Mouse (Mus musculus) frontal cortex, postnatal 10 days (tissue): ENCODE measurements around the gene Evi2b.

Source experiments
- DNase-seq, 2 experiments: peaks; one replicate each; pipeline ENCODE4 v3.0.0; 2022; ENCODE audit warnings: low spot score in 2 of 2, mixed read lengths in 1 of 2

Gene Evi2b

GRCm38 (mm10) chr11:79523560-79524309 lies at the start of gene Evi2b:
TSS of gene Evi2b (minus strand) at chr11:79523762.
- no peak for DNase-seq

GRCm38 (mm10) chr11:79570319-79570718 lies 46.8 kb upstream of the Evi2b start:
- no peak for DNase-seq

GRCm38 (mm10) chr11:79568197-79568911 lies 44.8 kb upstream of the Evi2b start:
- no peak for DNase-seq

DNA sequence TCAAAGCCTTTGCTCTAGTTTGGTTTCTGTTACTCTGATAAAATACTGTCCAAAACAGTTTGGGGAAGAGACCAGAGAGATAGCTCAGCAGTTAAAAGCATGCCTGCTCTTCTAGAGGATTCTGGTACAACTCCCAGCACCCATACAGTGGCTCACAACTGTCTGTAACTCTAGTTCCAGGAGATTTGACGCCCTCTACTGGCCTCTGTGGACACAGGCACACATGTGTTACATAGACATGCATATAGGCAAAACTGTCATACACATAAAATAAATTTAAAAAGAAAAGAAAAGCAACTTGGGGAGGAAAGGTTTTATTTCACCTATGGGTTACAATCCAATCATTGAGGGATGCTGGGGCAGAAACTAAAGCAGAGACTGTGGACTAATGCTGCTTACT lies 43.4 kb upstream of the Evi2b start:
- DNase-seq, result no peak

DNA sequence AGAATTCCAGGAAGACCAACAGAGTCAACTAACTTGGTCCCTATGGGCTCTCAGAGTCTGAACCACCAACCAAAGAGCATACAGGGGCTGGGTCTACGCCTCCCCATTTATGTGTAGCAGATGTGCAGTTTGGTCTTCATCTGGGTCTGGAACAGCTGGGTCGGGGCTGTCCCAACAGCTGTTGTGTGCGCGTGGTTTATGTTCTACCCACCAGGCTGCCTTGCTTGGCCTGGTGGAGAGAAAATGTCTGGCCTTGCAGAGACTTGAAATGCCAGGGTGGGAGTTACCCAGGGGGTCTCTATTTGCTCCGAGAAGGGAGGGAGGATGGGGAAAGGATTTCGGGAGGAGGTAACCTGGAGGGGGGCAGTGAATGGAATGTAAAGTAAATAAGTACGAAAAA lies 39.9 kb upstream of the Evi2b start:
- no peak for DNase-seq

GRCm38 (mm10) chr11:79560536-79560935 lies 37.0 kb upstream of the Evi2b start:
- no peak for DNase-seq

- no peak for DNase-seq
These were observed 29.1 kb upstream of the Evi2b start for GRCm38 (mm10) chr11:79552622-79553021.

- DNase-seq, result no peak
These were observed 12.7 kb upstream of the Evi2b start for GRCm38 (mm10) chr11:79536293-79536692.

GRCm38 (mm10) chr11:79535554-79535953 lies 12.0 kb upstream of the Evi2b start:
- no peak for DNase-seq

DNA sequence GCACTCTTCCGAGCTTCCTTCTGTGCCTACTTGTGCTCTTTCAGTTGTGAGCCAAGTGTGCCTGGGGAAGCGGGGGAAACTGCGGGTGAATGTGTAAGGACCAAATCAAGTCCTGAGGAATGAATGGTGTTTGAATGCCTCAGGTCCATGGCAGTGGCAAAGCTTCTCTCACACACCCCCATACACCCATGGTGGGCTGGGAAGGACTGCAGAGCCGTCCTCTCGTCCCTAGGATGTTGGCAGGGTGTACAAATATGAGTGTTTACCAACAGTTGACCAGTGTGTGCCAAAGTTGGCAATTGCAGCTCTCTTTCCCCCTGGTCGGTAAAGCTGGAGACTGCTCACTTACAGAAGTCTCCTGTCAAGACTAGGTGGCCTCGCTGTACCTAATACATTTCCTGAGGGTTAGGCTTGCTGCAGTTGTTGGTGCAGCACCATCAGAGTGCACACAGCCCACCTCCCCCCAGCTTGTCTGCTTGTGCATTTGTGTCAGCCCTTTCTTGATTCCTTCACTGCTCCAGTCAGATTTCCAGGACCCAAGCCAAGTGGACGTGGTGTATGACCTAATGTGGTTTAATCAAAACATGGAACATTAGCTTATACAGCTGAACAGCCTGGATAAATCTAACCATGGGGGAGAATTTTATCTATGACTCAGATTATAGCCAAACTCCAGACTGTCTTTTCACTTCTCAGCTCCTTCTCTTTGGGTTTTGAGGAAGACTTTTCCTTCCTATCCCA lies 10.6 kb upstream of the Evi2b start:
- no peak for DNase-seq

DNA sequence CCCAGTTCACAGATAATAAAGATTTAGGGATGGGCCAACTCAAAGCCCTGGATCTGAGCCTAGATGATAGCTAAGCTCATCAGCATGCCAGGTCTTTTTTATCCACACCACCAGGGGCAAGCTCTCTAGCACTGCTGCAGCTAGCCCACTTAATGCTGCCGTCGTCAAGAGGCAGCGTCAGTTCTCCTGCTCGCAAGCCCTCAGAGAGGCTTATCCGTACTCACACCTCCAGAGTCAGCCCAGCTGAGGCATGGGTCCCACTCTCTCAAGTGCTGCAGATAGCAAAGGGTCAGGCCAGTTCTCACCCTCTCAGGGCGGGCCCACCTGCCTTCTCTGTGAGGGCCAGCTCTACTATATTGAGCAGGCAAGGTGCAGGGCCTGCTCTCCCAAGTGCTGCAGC lies 9.7 kb upstream of the Evi2b start:
- DNase-seq, result no peak

- no peak for DNase-seq
These were observed 7.9 kb upstream of the Evi2b start for GRCm38 (mm10) chr11:79531485-79531884.

- DNase-seq, result no peak
These were observed 7.2 kb upstream of the Evi2b start for GRCm38 (mm10) chr11:79530774-79531173.

DNA sequence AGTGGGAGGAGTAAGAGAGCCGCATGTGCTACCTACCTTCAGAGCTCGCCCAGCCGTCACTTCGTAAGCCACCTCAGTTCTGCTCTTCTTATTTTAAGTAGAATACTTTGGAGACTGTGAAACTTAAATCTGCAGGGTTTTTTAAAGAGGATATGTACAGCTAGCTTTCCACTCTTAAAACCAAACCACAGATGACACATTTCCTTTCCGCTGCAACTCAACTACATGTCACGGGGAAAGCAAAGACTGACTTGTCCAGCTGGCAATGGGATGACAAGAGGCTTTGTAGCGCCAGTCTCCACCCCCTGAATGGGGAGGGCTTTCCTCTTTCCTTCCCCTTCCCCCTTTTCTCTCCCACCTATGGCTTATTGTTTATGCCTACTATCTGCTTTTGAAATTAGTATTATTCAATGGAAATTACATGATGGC lies 6.8 kb upstream of the Evi2b start, which contains the start of the genes Evi2 and Evi2a:
Gene Evi2, minus strand, starts transcription at position 257 of the 429 bp plus-strand sequence.
Gene Evi2a, minus strand, starts transcription at position 277 of the 429 bp plus-strand sequence.
- DNase-seq, result no peak

DNA sequence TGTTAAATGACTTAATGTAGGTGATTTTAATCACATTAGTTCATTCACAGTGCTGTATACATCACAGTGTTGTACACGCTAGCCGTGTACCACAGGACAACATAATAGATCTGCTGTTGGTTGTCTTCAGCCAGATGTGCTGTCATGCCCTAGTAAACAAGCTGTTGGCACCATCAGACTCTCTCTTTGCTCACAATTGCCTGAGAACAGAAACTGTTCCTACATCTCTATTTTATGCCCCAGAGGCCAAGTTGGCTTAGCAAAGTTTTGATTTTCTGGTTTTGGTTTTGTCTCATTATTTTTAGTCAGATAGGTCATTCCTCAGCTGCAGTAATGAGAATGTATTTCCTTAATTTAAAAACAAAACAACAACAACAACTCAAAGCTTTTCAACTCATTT lies 6.2 kb upstream of the Evi2b start:
- DNase-seq, result no peak

DNA sequence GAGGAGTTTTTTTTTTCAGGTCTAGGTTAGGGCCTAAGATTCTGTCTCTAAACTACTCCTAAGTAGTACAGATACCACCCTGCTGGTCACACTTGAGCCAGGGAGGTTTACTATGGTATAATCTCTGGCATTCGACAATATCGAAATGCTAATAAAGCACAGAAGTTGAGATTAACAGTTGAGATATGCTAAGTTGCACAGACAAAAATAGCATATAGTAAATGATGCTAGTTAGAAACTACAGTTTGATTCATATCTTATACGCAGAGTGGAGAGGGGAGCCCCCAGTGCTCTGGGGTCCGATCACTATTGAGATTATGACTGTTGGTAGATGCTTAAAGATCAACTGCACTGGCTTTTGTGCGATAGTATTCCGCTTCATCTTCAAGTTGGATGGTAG lies 5.7 kb upstream of the Evi2b start:
- no peak for DNase-seq

DNA sequence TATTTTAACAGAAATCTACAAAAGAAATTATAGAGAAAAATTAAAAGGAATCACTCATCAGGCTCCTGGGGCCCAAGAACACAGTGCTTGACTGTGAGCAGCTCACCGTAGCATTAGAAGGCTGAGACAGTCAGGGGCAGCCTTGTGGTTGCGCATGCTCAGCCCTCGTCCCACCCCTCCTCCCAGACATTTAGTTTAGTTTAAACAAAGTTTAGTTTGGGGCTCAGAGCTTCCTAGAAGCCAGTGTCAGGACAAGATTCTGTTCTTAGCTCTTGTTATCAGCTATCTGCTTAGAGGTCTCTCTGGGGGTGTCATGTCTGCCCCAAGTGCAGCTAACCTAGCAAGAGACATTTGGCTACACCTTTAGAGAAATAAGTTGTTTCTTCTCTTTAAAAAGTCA lies 5.0 kb upstream of the Evi2b start:
- no peak for DNase-seq

DNA sequence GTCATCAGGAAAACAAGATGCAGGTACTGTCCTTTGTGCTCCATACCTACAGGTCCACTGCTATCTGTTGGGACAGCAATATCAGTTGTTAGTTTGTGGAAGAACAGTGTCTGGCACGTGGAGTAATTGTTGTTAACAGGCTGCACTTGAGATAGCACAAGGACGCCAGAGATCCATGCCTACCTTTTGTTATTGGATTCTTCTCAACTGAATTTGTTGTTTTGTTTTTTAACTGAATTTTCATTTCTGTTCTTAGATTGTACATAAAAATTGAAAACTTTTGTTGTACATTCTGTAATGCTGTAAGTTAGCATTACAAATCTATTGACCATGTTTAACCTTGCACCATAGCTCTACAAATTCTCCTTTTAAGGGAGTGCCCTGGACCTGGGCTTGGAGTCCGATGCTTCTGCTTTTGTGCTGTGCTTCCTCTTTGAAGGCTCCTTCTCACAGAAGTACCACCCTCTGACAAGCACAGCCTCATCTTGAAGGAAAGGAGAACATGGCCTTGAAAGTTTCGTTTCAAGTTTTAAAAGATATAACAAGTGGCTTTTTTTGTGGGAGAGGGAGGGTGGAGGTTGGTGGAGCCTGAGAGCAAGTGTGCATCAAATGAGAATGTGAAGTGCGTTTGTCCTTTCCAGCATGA lies 4.3 kb upstream of the Evi2b start:
- DNase-seq, result no peak

GRCm38 (mm10) chr11:79527015-79527738 lies 3.6 kb upstream of the Evi2b start:
- DNase-seq, result no peak

DNA sequence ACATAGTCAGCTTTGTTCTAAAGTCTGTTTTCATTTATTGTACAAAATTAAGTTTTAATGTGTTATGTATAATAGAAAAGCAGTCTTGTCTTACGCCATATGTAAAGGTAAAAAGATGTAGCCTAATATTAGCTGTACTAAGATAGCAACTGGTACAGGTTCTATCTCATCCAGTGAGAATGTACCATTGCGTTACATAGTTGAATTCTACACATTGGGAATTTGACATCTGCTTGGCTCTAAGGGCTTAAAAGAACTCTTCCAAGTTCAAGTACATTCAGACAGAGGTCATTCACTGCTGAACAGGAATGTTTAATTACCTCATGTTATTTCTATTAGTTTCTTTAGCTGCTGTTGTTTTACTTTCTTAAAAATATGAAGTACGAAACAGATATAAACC lies 3.0 kb upstream of the Evi2b start:
- no peak for DNase-seq

DNA sequence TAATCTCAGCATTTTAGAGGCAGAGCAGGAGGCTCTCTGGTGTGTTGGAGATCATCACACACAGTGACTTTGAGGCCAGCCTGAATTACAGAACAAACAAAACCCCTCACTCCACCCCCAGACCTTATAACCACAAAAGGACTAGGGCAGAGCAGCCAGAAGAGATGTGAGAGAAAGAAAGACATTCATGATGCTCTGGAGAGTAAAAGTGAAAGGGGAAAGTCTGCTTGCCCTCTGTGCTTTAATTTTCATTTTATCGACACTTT lies 681 bp upstream of the Evi2b start:
- no peak for DNase-seq

DNA sequence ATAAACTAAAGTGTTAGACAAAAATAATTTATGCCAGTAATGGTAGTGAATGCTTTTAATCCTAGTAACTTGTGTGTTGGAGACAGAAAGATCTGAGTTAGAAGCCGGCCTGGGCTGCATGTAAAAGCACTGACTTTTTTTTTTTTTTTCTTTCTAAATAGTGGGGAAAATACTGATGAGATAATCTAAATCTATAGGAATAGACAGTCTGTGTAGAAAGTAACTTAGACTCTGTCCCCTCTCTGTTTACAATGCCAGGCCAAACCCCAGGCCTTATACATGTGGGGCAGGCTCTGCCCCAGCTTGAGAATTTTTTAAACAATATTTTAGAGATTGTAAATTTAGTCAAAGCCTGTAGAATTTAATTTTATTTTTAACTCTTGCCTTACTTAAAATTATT lies 618 bp downstream of the Evi2b start:
- no peak for DNase-seq
